Mouse (Mus musculus) cerebellum, postnatal 14 days (tissue): ENCODE results near the gene Ngly1.

Source experiments
- DNase-seq, 2 experiments: peaks; one replicate each; pipeline ENCODE4 v3.0.0; 2021; ENCODE audit warnings: mixed read lengths in 2 of 2

Gene Ngly1

GRCm38 (mm10) chr14:16249171-16249874, at the start of gene Ngly1, which contains the start of gene Oxsm:
TSS of gene Ngly1 (plus strand) at chr14:16249280.
TSS of gene Oxsm (minus strand) at chr14:16249808.
- peak; percentile 93 to 94 for DNase-seq

DNA sequence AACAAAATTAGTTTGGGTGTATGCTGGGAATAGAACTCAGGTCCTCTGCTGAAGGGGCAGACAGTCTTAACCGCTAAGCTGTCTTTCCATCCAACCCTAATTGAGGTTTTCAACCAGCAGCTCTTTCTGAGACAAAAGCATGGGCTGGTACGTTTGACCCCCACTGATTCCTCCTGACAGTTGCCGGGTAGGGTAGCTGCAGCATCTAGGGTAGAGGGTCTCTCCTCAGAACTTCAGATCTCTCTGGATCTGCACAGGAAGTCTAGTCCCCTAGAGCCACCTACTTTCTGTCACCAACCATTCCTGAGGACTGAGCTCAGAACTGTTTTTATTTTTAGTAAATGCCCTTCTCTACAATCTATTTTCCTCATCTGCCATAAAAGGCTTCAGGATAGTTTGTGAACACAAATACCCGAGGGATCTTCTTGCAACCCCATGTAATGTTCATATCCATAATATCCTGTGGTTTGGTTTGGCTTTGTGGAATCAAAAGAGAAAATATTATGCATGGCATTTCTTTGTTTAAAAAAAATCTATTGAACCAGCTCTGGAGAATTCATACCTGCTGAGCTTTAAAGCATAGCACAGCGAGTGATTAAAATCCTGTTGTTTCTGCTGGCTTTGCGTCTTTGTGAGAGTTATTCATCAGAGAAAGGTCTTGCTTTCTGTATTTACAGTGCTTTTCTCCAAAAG, 48.7 kb upstream of the Ngly1 start:
- DNase-seq, result no peak

DNA sequence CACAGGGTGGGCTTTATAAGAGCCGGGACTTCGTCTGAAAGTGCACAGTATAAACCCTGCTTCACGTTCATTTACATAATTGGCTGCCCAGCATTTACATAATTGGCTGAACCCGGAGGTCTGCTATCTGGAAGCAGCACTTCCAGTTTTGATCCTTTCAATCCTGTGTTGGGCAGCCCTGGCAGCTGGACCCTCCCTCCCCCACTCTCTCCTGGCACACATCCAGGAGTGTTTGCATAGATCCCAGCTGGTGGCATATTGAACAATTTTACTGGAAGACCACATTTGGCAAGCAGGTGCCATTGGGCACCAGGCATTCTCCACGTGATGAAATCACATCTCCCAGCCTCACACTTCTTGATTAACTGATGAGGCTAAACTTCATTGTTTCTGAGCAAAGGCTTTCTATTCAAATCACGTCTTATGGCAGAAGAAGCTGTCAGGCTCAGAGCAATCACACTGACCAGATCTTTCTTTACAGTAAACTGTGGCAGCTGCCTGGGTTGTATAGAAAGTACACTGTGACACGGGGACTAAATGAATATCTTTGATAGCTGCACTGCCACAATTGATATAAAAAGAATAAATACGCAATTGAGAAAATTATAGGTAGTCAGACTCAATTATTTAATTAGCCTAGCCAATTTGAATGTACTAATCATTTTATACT, 48.0 kb upstream of the Ngly1 start:
- peak; percentile 91 to 94 for DNase-seq

DNA sequence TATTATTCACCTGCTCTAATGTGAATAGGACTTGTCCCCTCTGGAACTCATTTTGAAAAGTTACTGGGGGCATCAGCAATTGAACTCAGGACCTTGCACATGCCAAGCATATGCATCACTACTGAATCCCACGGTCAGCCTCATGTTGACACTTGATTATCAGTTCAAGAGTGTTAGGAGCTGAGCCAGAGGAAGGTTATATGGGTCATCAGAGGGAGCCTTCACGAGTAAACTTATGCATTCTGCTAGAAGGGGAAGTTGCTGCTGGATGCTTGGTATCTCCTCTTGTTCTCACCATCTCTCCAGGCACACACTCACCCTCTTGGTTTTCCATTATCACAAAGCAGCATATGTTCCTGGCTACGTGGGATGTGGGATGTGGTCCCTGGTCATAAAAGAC, 47.4 kb upstream of the Ngly1 start:
- no peak for DNase-seq

DNA sequence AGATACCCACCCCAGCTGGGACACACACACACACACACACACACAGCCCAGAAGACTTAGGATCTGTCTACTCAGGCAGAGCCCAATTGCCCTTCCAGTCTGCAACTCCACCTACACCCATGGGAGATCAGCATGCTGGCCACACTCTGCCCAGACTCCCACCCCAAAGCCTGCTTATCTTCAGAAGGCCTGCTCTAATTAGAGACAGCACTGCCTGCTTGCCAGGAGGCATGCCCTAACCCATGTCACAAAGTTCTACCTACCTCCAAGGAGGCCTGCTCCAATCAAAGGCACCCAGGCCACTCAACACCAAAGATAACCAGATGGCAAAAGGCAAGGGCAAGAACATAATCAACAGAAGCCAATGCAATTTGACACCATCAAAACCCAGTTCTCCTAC, 41.4 kb upstream of the Ngly1 start:
- DNase-seq, result no peak

GRCm38 (mm10) chr14:16219015-16219414, 30.1 kb upstream of the Ngly1 start:
- DNase-seq, result peak; percentile 54 to 65

- no peak for DNase-seq
These were observed 19.7 kb upstream of the Ngly1 start for GRCm38 (mm10) chr14:16229395-16229794.

GRCm38 (mm10) chr14:16230581-16230980, 18.5 kb upstream of the Ngly1 start:
- no peak for DNase-seq

DNA sequence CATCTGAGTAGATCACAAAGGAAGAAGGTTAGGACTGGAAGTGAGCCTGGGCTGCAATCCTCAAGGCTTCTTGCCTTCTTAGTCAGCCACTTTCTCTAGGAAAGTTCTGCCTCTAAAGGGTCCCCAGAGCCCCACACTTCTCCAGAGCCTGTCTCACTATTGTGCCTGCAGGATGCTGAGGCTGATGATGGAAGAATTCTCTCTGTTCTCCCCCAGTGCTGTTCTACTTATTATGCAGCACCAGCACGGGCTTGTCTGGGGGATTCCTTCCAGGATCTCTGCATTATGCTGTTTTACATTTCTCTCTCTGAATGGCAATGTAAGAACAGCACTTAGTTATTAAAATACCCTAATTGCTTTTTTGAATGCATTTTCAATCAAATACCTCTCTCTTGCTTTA, 15.6 kb upstream of the Ngly1 start:
- no peak for DNase-seq

- no peak for DNase-seq
These were observed 12.6 kb upstream of the Ngly1 start for GRCm38 (mm10) chr14:16236466-16236865.

DNA sequence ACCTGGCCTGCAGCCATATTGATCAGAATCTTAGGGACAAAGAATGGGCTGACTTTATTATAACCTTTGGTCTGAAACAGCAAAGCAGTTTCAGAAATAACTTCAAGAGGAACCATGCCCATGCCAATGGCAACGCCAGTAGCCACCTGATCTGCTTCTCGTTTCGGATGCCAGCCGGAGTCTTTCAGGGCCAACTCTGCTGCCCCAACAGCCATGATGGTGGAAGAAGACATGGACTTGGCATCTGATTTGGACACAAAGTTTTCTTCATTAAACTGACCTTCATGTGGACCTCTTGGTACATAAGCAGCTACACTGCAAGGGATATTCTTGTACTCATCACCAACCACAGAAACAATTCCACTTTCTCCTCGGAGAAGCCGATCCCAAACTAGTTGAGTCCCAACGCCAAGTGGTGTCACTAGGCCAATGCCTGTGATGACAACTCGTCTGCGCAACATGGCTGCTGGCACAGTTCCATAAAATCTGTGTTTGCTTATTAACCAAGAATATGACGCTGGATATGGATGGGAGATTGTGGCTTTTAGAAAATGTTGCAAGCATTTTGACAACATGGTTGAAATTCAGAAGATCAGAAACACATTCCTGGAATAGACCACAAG, 6.8 kb upstream of the Ngly1 start:
- DNase-seq, result peak; percentile 33 to 51

DNA sequence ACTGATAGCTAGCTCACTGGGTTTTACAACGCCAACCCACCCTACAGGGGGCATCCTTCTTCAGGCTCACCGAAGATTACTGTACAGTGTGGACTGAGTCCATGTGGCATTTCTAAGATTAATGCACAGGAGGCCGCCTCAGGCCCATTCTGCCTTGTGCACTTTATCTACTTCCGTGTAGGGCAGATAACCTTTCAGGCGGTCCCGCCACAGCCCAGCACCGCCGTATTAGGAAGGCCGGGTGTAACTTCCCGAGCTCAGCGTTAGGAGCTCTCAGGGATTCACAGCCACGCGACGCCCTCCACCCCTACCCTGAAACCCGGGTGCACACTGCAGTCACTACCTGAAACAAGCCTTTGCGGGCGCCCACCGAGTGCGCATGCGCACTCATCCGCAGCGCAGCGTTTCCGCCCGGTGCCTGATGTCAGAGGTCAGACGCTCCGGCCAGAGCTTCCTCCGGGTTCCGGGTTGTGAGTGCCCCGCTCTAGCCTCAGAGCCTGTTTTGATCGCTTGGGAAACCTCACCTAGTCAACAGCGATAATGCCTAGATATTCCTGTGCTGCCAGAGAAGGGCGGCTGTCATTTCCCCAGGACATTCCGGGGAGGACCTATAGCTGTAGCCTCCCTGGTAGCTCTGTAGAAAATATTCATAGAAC, 6.0 kb upstream of the Ngly1 start:
- peak; percentile 92 to 96 for DNase-seq

DNA sequence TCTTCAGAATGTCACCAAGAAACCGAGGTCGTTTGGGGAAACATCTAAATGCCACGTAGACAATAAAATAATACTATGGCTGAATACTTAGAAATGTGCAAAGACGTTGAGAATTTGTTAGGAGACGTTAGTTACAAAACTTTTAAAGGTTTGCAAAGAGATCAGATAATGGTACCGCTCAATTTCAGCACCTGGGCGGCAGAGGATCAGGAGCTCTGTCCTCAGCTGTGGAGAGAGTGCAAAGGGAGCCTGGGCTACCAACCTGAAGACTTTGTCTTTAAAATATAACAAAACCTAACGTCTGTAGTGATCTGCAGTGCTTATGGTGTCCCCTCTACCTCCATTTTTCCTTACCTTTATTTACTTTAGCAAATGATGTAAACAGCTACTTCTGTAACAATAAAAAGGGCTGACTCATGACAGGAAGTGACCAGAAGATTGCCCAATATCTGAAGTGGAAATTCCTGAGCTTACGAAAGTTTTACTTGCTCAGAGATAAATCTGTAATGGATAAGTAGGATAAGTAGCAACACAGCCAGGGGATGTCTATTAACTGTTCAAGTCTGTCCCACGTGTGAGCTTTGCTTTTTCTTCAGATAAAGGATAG, 5.4 kb upstream of the Ngly1 start:
- no peak for DNase-seq

DNA sequence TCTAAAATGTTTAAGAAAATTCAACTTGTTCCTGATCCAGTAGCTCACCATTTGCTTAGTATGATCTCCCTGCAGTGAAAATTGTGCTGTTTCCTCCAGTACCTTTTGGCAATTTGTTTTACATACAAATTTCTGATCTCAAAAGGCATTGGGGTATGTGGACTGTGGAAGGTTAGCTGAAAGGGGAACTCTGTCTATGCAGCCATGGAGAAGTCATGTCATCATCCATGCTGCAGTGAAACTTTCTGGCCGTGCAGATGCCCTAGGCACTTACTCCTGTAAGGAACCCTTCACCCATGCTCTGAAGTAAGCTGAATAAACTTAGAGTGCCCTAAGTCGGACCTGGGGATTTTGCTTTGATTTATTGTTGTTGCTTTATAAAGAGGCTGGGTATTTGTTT, 4.7 kb upstream of the Ngly1 start:
- no peak for DNase-seq

DNA sequence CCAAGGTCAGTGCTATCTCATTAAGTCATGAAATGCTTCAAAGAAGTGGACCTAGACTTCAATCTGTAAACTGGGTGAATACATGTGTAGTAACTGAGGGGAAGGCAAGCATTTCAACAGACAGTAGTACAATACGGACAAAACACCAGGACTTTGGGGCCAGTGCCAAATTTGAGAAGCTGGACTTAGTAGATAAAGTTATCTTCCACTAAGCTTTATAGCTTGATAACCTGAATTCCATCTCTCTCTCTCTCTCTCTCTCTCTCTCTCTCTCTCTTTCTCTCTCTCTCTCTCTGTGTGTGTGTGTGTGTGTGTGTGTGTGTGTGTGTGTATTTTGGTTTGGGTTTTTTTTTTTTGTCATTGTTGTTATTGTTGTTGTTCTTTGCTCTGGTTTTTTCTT, 4.0 kb upstream of the Ngly1 start:
- DNase-seq, result no peak

DNA sequence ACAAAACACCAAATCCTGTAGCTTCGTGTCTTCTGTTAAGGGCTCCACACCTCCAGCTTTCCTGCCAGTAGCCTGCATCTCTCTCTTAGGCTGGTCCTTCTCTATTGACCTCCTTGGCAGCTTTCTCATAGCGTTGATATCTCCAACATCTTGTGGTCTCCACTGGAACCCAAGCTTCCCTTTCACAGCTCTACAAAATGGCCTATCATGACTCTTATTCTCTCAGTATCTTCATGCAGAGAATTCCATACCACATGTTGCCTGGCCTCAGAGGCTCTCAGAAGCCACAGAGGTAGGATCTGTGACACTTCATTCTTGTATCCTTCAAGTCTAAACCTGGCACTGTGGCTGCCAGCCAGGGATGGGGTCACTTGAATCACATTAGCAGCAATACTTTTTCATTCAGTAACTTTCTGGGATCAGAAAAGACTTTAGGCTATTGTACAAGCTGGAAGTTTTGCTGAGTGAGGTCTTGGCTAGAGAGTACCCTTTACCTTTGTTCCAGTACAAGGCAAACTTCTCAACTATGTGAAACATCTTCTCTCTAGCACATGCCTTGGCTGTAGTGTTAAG, 2.7 kb upstream of the Ngly1 start:
- no peak for DNase-seq

DNA sequence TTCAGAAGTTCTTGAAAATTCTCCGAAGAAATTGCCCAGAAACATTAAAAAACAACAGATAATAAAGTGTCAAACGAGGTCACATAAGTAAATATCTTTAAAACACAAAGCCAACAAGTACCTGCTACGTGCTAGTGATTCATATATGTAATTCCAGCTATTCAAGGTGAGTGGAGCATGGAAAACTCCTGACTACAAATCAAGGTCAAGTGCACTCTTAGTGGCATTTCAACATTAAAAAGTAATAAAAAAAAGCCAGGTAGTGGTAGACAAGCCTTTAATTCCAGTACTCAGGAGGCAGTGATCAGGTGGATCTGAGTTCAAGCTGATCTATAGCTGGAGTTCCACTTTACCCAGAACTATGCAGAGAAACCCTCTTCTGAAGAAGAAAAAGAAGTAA, 945 bp upstream of the Ngly1 start:
- no peak for DNase-seq

GRCm38 (mm10) chr14:16248603-16249157, 400 bp upstream of the Ngly1 start:
- no peak for DNase-seq

GRCm38 (mm10) chr14:16250099-16250498, 1.0 kb downstream of the Ngly1 start:
- no peak for DNase-seq

GRCm38 (mm10) chr14:16255745-16256144, 6.7 kb downstream of the Ngly1 start:
- DNase-seq, result no peak

GRCm38 (mm10) chr14:16256209-16256608, 7.1 kb downstream of the Ngly1 start:
- no peak for DNase-seq

DNA sequence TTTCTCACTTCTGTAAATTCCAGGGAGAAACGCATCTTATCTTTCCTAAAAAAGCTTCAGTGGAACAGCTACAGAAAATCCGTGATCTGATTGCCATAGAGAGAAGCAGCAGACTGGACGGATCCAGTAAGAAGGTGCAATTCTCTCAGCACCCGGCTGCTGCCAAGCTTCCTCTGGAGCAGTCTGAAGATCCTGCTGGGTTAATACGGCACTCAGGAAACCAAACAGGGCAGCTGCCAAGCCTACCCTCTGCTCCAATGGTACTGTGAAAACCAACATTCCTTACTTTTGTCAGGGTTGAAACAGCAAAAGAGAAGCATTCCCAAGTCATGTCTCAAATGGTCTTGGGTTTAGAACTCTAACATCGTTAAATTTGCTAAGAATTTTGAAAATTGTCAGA, 11.5 kb downstream of the Ngly1 start:
- DNase-seq, result peak; percentile 78 to 85
